Mouse (Mus musculus) neutrophil, adult 83 days (primary cell): ENCODE results near the gene Cisd1. TPM values are rescaled to one million over a fixed set of nuclear protein-coding genes. Genes with fewer than 3 reads are reported as not detected.

Experiments
- total RNA-seq, 2 experiments: library from RNA; stranded (reverse); gene quantifications; one replicate each; pipeline ENCODE4 v1.2.4; 2023

Cisd1 gene
- total RNA-seq: 10 to 100 TPM; 14.2 to 15.3 TPM

DNA sequence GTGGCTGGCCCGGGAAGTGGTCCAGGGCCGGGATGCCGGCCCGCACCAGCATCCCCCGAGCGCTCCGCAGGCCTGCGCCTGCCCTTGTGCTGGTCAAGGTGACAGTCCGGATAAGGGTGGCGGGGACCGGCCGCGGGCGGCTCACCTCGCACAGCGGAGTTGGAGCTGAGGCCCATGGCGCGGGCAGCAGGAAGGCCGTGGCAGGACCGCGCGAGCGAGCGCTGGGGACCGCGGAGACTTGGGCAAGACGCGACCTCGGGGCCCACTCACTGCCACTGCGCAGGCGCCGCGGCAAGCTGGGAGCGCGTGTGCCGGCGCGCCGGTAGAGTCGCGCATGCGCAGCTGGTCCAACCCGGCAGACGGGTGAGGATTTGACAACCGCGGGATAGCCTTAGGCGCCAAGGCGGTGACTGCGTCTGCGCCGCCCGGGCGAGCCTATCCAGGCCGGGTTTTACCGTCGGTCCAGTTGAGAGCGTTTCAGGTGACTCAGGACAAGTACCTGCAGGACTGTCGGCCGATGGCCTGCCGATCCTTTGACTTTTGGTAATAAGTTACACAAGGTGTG is at the start of gene Cisd1:
Cisd1 (minus strand) TSS at position 376 of the 565 bp plus-strand sequence.

DNA sequence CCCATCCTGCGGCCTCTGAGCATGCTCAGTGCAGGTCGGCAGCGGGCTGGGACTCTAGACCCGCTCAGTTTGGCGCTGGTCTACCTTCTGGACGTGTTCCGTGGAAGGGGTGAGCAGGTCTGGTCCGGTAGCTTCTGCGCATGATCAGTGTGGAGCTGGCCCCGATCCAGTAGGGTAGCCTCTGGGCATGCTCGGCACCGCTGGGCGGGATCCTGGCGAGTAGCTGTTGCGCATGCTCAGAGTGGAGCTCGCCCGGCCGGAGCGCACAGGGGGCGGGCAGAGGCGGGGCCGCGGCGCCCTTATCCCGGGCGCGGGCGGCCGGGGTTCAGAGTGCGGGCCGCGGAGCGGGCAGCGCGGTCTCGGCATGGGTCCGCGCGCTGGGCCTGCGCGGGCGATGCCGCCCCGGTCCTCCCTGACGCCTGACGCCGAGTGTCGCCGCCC is 2.8 kb upstream of the Cisd1 start, which contains the start of gene Ipmk:
Ipmk (plus strand) TSS at position 255 of the 441 bp plus-strand sequence.

DNA sequence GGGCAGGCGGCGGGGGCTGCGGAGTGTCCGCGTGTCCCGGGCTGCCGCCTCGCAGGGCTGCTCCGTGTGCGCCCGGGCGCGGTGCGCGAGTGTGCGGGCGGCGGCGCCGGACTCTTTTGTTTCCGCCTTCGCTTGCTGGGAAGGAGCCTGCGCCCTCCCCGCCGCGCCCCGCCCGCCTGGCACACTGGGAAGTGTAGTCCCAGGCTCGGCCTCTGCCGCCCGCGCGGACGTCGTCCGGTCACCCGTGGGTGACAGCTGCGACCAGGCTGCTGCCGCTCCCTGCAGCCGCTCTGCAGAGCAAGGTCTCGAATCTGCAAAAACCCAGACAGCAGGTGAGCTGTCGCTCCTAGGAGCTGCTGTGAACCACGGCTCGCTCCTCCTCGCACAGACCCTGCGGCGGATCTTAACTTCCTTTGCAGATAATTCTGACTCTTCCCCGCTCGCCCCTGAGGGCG is 59.6 kb downstream of the Cisd1 start, which contains the start of gene Ube2d1:
Ube2d1 (minus strand) TSS at position 137 of the 455 bp plus-strand sequence.

Other genes with a start within 250 kb of the Cisd1 start
- gene Bicc1, start 185.3 kb downstream of the Cisd1 start, total RNA-seq: under 1 TPM; 0.24 to 0.26 TPM
- 10 to 100 TPM; 14.6 to 17.7 TPM for gene Tfam, start 106.7 kb downstream of the Cisd1 start, total RNA-seq
- gene Ube2d1, start 59.7 kb downstream of the Cisd1 start, total RNA-seq: 10 to 100 TPM; 17.5 to 18.2 TPM
- gene Ipmk, start 2.8 kb upstream of the Cisd1 start, total RNA-seq: 10 to 100 TPM; 66.6 to 75.6 TPM